Mouse (Mus musculus): ENCODE results near the gene Spata2l. TPM values are rescaled to one million over a fixed set of nuclear protein-coding genes. Genes with fewer than 3 reads are reported as not detected.
"Not testable (repeated sequence)": the region's sequence is repeated elsewhere in the genome, so short reads cannot be mapped to it uniquely, and the experiment has no call there.

The Spata2l gene
- total RNA-seq, 2 experiments from 2014 or later = 1.5 to 4.3 TPM

- ATAC-seq (replicated peaks; ENCODE audit: poor library complexity, severe bottlenecking) = no peak
Measured at GRCm38 (mm10) chr8:123211876-123212275, 24.2 kb downstream of the Spata2l start.

GRCm38 (mm10) chr8:123203571-123203970 lies 32.5 kb downstream of the Spata2l start:
- ATAC-seq (replicated peaks; ENCODE audit: poor library complexity, severe bottlenecking) = peak; percentile 31; the same call in 1 of the 2 replicates

GRCm38 (mm10) chr8:123202288-123202687 lies 33.7 kb downstream of the Spata2l start:
- peak; percentile 62 for ATAC-seq (replicated peaks; ENCODE audit: poor library complexity, severe bottlenecking)

- no peak for ATAC-seq (replicated peaks; ENCODE audit: poor library complexity, severe bottlenecking)
Measured at GRCm38 (mm10) chr8:123199864-123200263, 36.2 kb downstream of the Spata2l start.

- ATAC-seq (replicated peaks; ENCODE audit: poor library complexity, severe bottlenecking) = not testable (repeated sequence)
Measured at GRCm38 (mm10) chr8:123197016-123197415, 39.0 kb downstream of the Spata2l start.

GRCm38 (mm10) chr8:123193771-123194170 lies 42.3 kb downstream of the Spata2l start:
- no peak for ATAC-seq (replicated peaks; ENCODE audit: poor library complexity, severe bottlenecking)

- no peak for ATAC-seq (replicated peaks; ENCODE audit: poor library complexity, severe bottlenecking)
Measured at GRCm38 (mm10) chr8:123191908-123192307, 44.1 kb downstream of the Spata2l start.

GRCm38 (mm10) chr8:123190678-123191077 lies 45.4 kb downstream of the Spata2l start:
- peak; percentile 88 for ATAC-seq (replicated peaks; ENCODE audit: poor library complexity, severe bottlenecking)

GRCm38 (mm10) chr8:123188841-123189240 lies 47.2 kb downstream of the Spata2l start:
- no peak for ATAC-seq (replicated peaks; ENCODE audit: poor library complexity, severe bottlenecking)

GRCm38 (mm10) chr8:123188006-123188405 lies 48.0 kb downstream of the Spata2l start:
- no peak for ATAC-seq (replicated peaks; ENCODE audit: poor library complexity, severe bottlenecking)

- ATAC-seq (replicated peaks; ENCODE audit: poor library complexity, severe bottlenecking) = no peak
Measured at GRCm38 (mm10) chr8:123185566-123186409, 50.2 kb downstream of the Spata2l start, which contains the start of gene Dpep1. Gene Dpep1 (plus strand): TSS chr8:123186242.

- ATAC-seq (replicated peaks; ENCODE audit: poor library complexity, severe bottlenecking) = no peak
Measured at GRCm38 (mm10) chr8:123181391-123181790, 54.6 kb downstream of the Spata2l start.

Other genes with a start within 250 kb of the Spata2l start
- gene Ankrd11, start 194.0 kb downstream of the Spata2l start, total RNA-seq (2014; fragmentation: Nextera tagmentation) = 86.3 and 104 TPM in 2 replicates
- 63.3 and 63.9 TPM in 2 replicates for gene Ankrd11, start 194.0 kb downstream of the Spata2l start, total RNA-seq (2017)
- gene Spg7, start 173.3 kb downstream of the Spata2l start, total RNA-seq (2014; fragmentation: Nextera tagmentation) = 29.5 and 40.3 TPM in 2 replicates
- 47.3 and 65.5 TPM in 2 replicates for gene Spg7, start 173.3 kb downstream of the Spata2l start, total RNA-seq (2017)
- 1,716 and 2,163 TPM in 2 replicates for gene Rpl13, start 133.9 kb downstream of the Spata2l start, total RNA-seq (2014; fragmentation: Nextera tagmentation)
- gene Rpl13, start 133.9 kb downstream of the Spata2l start, total RNA-seq (2017) = 2,167 and 2,701 TPM in 2 replicates
- not detected in 2 replicates for gene Cpne7, start 118.9 kb downstream of the Spata2l start, total RNA-seq (2014; fragmentation: Nextera tagmentation)
- gene Cpne7, start 118.9 kb downstream of the Spata2l start, total RNA-seq (2017) = not detected in 2 replicates
- not detected in 2 replicates for gene Sult5a1, start 77.9 kb downstream of the Spata2l start, total RNA-seq (2014; fragmentation: Nextera tagmentation)
- gene Sult5a1, start 77.9 kb downstream of the Spata2l start, total RNA-seq (2017) = not detected in 2 replicates
- not detected in 2 replicates for gene Dpep1, start 50.0 kb downstream of the Spata2l start, total RNA-seq (2014; fragmentation: Nextera tagmentation)
- gene Dpep1, start 50.0 kb downstream of the Spata2l start, total RNA-seq (2017) = not detected in 2 replicates
- gene Chmp1a, start 23.5 kb downstream of the Spata2l start, total RNA-seq (2014; fragmentation: Nextera tagmentation) = 22.6 and 37.6 TPM in 2 replicates
- gene Chmp1a, start 23.5 kb downstream of the Spata2l start, total RNA-seq (2017) = 28.3 and 35.4 TPM in 2 replicates
- 0.51 and 0.80 TPM in 2 replicates for gene Spata33, start 23.4 kb downstream of the Spata2l start, total RNA-seq (2014; fragmentation: Nextera tagmentation)
- gene Spata33, start 23.4 kb downstream of the Spata2l start, total RNA-seq (2017) = 0.36 and 0.39 TPM in 2 replicates
- gene Cdk10, start 11.4 kb downstream of the Spata2l start, total RNA-seq (2014; fragmentation: Nextera tagmentation) = 26.7 and 54.5 TPM in 2 replicates
- 39.4 and 39.9 TPM in 2 replicates for gene Cdk10, start 11.4 kb downstream of the Spata2l start, total RNA-seq (2017)
- 10.7 and 13.9 TPM in 2 replicates for gene Zfp276, start 18.0 kb upstream of the Spata2l start, total RNA-seq (2014; fragmentation: Nextera tagmentation)
- 7.8 and 9.9 TPM in 2 replicates for gene Zfp276, start 18.0 kb upstream of the Spata2l start, total RNA-seq (2017)
- 14.1 and 19.6 TPM in 2 replicates for gene Vps9d1, start 18.1 kb upstream of the Spata2l start, total RNA-seq (2014; fragmentation: Nextera tagmentation)
- gene Vps9d1, start 18.1 kb upstream of the Spata2l start, total RNA-seq (2017) = 11.9 and 20.8 TPM in 2 replicates
- gene Fanca, start 82.3 kb upstream of the Spata2l start, total RNA-seq (2014; fragmentation: Nextera tagmentation) = 52.0 and 70.0 TPM in 2 replicates
- gene Fanca, start 82.3 kb upstream of the Spata2l start, total RNA-seq (2017) = 30.2 and 39.5 TPM in 2 replicates
- gene Spire2, start 96.5 kb upstream of the Spata2l start, total RNA-seq (2014; fragmentation: Nextera tagmentation) = not detected in 2 replicates
- 0.13 TPM in 1 of 2 replicates, not detected in the other for gene Spire2, start 96.5 kb upstream of the Spata2l start, total RNA-seq (2017)
- 110 and 113 TPM in 2 replicates for gene Tcf25, start 137.5 kb upstream of the Spata2l start, total RNA-seq (2014; fragmentation: Nextera tagmentation)
- 194 and 224 TPM in 2 replicates for gene Tcf25, start 137.5 kb upstream of the Spata2l start, total RNA-seq (2017)
- 0.28 TPM in 1 of 2 replicates, not detected in the other for gene Mc1r, start 170.9 kb upstream of the Spata2l start, total RNA-seq (2014; fragmentation: Nextera tagmentation)
- 0.05 TPM in 1 of 2 replicates, not detected in the other for gene Mc1r, start 170.9 kb upstream of the Spata2l start, total RNA-seq (2017)
- not detected in 2 replicates for gene Tubb3, start 175.2 kb upstream of the Spata2l start, total RNA-seq (2014; fragmentation: Nextera tagmentation)
- not detected in 2 replicates for gene Tubb3, start 175.2 kb upstream of the Spata2l start, total RNA-seq (2017)
- 55.6 and 58.3 TPM in 2 replicates for gene Def8, start 187.3 kb upstream of the Spata2l start, total RNA-seq (2014; fragmentation: Nextera tagmentation)
- 57.5 and 75.5 TPM in 2 replicates for gene Def8, start 187.3 kb upstream of the Spata2l start, total RNA-seq (2017)
- 38.4 and 42.1 TPM in 2 replicates for gene Afg3l1, start 241.7 kb upstream of the Spata2l start, total RNA-seq (2014; fragmentation: Nextera tagmentation)
- gene Afg3l1, start 241.7 kb upstream of the Spata2l start, total RNA-seq (2017) = 21.2 and 25.0 TPM in 2 replicates

Data from granulocyte monocyte progenitor cell, adult 5-6 weeks (primary cell).